Mouse (Mus musculus): ENCODE data around the gene 3110082I17Rik. TPM values are rescaled to one million over a fixed set of nuclear protein-coding genes. Genes with fewer than 3 reads are reported as not detected.

The 3110082I17Rik gene
- polyA plus RNA-seq, 1 experiment from 2014 or later, result 34.1 TPM

- no peak for ATAC-seq (ENCODE audit: low FRiP score)
- no peaks in the 10 kb centered on the region for H3K27me3 ChIP-seq (ENCODE audit: control insufficient read depth, insufficient read depth, low read length)
- no peaks in the 10 kb centered on the region for H3K9me3 ChIP-seq (ENCODE audit: control insufficient read depth, low read length)
- H3K27ac ChIP-seq (ENCODE audit: low read depth, low read length), result no peak overlapping the region
- H3K4me1 ChIP-seq (ENCODE audit: control insufficient read depth, insufficient read depth, low read length), result 0 out of 2 replicates have a peak, but pooled peaks cover 2% of the 10 kb centered on the region
- H3K9ac ChIP-seq (ENCODE audit: low read length), result no peak overlapping the region
- WGBS, result 77% methylated on average over 4 of the region's 4 CpGs
- H3K4me3 ChIP-seq (ENCODE audit: low read depth, low read length), result no peak overlapping the region
- DNase-seq (ENCODE audit: low spot score, missing footprints), result no peak
- H3K36me3 ChIP-seq (ENCODE audit: control insufficient read depth, insufficient read depth, low read length), result no peaks in the 10 kb centered on the region
- no peak overlapping the region for H3K4me2 ChIP-seq
Measured at GRCm38 (mm10) chr5:139442962-139443361, 17.4 kb downstream of the 3110082I17Rik start.

GRCm38 (mm10) chr5:139442428-139442827, 17.9 kb downstream of the 3110082I17Rik start:
- DNase-seq (ENCODE audit: low spot score, missing footprints) (no peak), ATAC-seq (ENCODE audit: low FRiP score) (no peak)
- H3K9ac ChIP-seq (ENCODE audit: low read length), result no peak overlapping the region
- no peaks in the 10 kb centered on the region for H3K9me3 ChIP-seq (ENCODE audit: control insufficient read depth, low read length)
- 0 out of 2 replicates have a peak, but pooled peaks cover 2% of the 10 kb centered on the region for H3K4me1 ChIP-seq (ENCODE audit: control insufficient read depth, insufficient read depth, low read length)
- H3K27me3 ChIP-seq (ENCODE audit: control insufficient read depth, insufficient read depth, low read length), result no peaks in the 10 kb centered on the region
- H3K4me3 ChIP-seq (ENCODE audit: low read depth, low read length), result no peak overlapping the region
- no peak overlapping the region for H3K4me2 ChIP-seq
- no peak overlapping the region for H3K27ac ChIP-seq (ENCODE audit: low read depth, low read length)
- no peaks in the 10 kb centered on the region for H3K36me3 ChIP-seq (ENCODE audit: control insufficient read depth, insufficient read depth, low read length)
- WGBS, result 78% methylated on average over 12 of the region's 12 CpGs

GRCm38 (mm10) chr5:139441726-139442018, 18.7 kb downstream of the 3110082I17Rik start:
- no peaks in the 10 kb centered on the region for H3K27me3 ChIP-seq (ENCODE audit: control insufficient read depth, insufficient read depth, low read length)
- 0 out of 2 replicates have a peak, but pooled peaks cover 2% of the 10 kb centered on the region for H3K4me1 ChIP-seq (ENCODE audit: control insufficient read depth, insufficient read depth, low read length)
- no peak overlapping the region for H3K4me2 ChIP-seq
- 84% methylated on average over 2 of the region's 2 CpGs for WGBS
- no peak overlapping the region for H3K27ac ChIP-seq (ENCODE audit: low read depth, low read length)
- H3K9ac ChIP-seq (ENCODE audit: low read length), result no peak overlapping the region
- H3K4me3 ChIP-seq (ENCODE audit: low read depth, low read length), result no peak overlapping the region
- ATAC-seq (ENCODE audit: low FRiP score) (no peak), DNase-seq (ENCODE audit: low spot score, missing footprints) (no peak)
- H3K36me3 ChIP-seq (ENCODE audit: control insufficient read depth, insufficient read depth, low read length), result no peaks in the 10 kb centered on the region
- no peaks in the 10 kb centered on the region for H3K9me3 ChIP-seq (ENCODE audit: control insufficient read depth, low read length)

- Histone ChIP-seq H3K4me3 (ENCODE audit: low read depth, low read length) (no peak overlapping the region), H3K9me3 (ENCODE audit: control insufficient read depth, low read length) (no peaks in the 10 kb centered on the region), H3K27ac (ENCODE audit: low read depth, low read length) (no peak overlapping the region), H3K27me3 (ENCODE audit: control insufficient read depth, insufficient read depth, low read length) (no peaks in the 10 kb centered on the region), H3K36me3 (ENCODE audit: control insufficient read depth, insufficient read depth, low read length) (no peaks in the 10 kb centered on the region), H3K9ac (ENCODE audit: low read length) (no peak overlapping the region), H3K4me2 (no peak overlapping the region), H3K4me1 (ENCODE audit: control insufficient read depth, insufficient read depth, low read length) (0 out of 2 replicates have a peak, but pooled peaks cover 2% of the 10 kb centered on the region)
- ATAC-seq (ENCODE audit: low FRiP score), result no peak
- 91% methylated on average over 11 of the region's 11 CpGs for WGBS
- no peak for DNase-seq (ENCODE audit: low spot score, missing footprints)
Measured at GRCm38 (mm10) chr5:139440926-139441725, 19.2 kb downstream of the 3110082I17Rik start.

- Histone ChIP-seq H3K27me3 (ENCODE audit: control insufficient read depth, insufficient read depth, low read length) (no peaks in the 10 kb centered on the region), H3K4me2 (no peak overlapping the region), H3K9ac (ENCODE audit: low read length) (no peak overlapping the region), H3K27ac (ENCODE audit: low read depth, low read length) (no peak overlapping the region), H3K9me3 (ENCODE audit: control insufficient read depth, low read length) (no peaks in the 10 kb centered on the region), H3K4me1 (ENCODE audit: control insufficient read depth, insufficient read depth, low read length) (peaks cover 5% of the 10 kb centered on the region; the same call in 1 of the 2 replicates), H3K4me3 (ENCODE audit: low read depth, low read length) (no peak overlapping the region), H3K36me3 (ENCODE audit: control insufficient read depth, insufficient read depth, low read length) (no peaks in the 10 kb centered on the region)
- ATAC-seq (ENCODE audit: low FRiP score) (no peak), DNase-seq (ENCODE audit: low spot score, missing footprints) (no peak)
- 90% methylated on average over 5 of the region's 5 CpGs for WGBS
Measured at GRCm38 (mm10) chr5:139440451-139440850, 19.9 kb downstream of the 3110082I17Rik start.

GRCm38 (mm10) chr5:139438440-139438839, 21.9 kb downstream of the 3110082I17Rik start:
- ATAC-seq (ENCODE audit: low FRiP score), result no peak
- H3K27ac ChIP-seq (ENCODE audit: low read depth, low read length), result no peak overlapping the region
- no peak overlapping the region for H3K9ac ChIP-seq (ENCODE audit: low read length)
- no peaks in the 10 kb centered on the region for H3K27me3 ChIP-seq (ENCODE audit: control insufficient read depth, insufficient read depth, low read length)
- no peaks in the 10 kb centered on the region for H3K9me3 ChIP-seq (ENCODE audit: control insufficient read depth, low read length)
- H3K4me3 ChIP-seq (ENCODE audit: low read depth, low read length), result no peak overlapping the region
- H3K36me3 ChIP-seq (ENCODE audit: control insufficient read depth, insufficient read depth, low read length), result no peaks in the 10 kb centered on the region
- H3K4me2 ChIP-seq, result no peak overlapping the region
- DNase-seq (ENCODE audit: low spot score, missing footprints), result no peak
- 79% methylated on average over 12 of the region's 12 CpGs for WGBS
- peaks cover 20% of the 10 kb centered on the region for H3K4me1 ChIP-seq (ENCODE audit: control insufficient read depth, insufficient read depth, low read length)

- 92% methylated on average over 4 of the region's 4 CpGs for WGBS
- Histone ChIP-seq H3K4me1 (ENCODE audit: control insufficient read depth, insufficient read depth, low read length) (peaks cover 20% of the 10 kb centered on the region), H3K9me3 (ENCODE audit: control insufficient read depth, low read length) (no peaks in the 10 kb centered on the region), H3K36me3 (ENCODE audit: control insufficient read depth, insufficient read depth, low read length) (no peaks in the 10 kb centered on the region), H3K9ac (ENCODE audit: low read length) (no peak overlapping the region), H3K4me2 (no peak overlapping the region), H3K27me3 (ENCODE audit: control insufficient read depth, insufficient read depth, low read length) (no peaks in the 10 kb centered on the region), H3K4me3 (ENCODE audit: low read depth, low read length) (no peak overlapping the region), H3K27ac (ENCODE audit: low read depth, low read length) (no peak overlapping the region)
- DNase-seq (ENCODE audit: low spot score, missing footprints) (no peak), ATAC-seq (ENCODE audit: low FRiP score) (no peak)
Measured at GRCm38 (mm10) chr5:139437769-139438168, 22.6 kb downstream of the 3110082I17Rik start.

- DNase-seq (ENCODE audit: low spot score, missing footprints) (no peak), ATAC-seq (ENCODE audit: low FRiP score) (peak; percentile 72; the same call in 1 of the 2 replicates)
- no peak overlapping the region for H3K4me3 ChIP-seq (ENCODE audit: low read depth, low read length)
- H3K4me2 ChIP-seq, result no peak overlapping the region
- H3K9me3 ChIP-seq (ENCODE audit: control insufficient read depth, low read length), result no peaks in the 10 kb centered on the region
- H3K36me3 ChIP-seq (ENCODE audit: control insufficient read depth, insufficient read depth, low read length), result no peaks in the 10 kb centered on the region
- 24% methylated on average over 8 of the region's 8 CpGs for WGBS
- no peak overlapping the region for H3K27ac ChIP-seq (ENCODE audit: low read depth, low read length)
- peaks cover 20% of the 10 kb centered on the region for H3K4me1 ChIP-seq (ENCODE audit: control insufficient read depth, insufficient read depth, low read length)
- no peak overlapping the region for H3K9ac ChIP-seq (ENCODE audit: low read length)
- H3K27me3 ChIP-seq (ENCODE audit: control insufficient read depth, insufficient read depth, low read length), result no peaks in the 10 kb centered on the region
Measured at GRCm38 (mm10) chr5:139434940-139435339, 25.4 kb downstream of the 3110082I17Rik start.

GRCm38 (mm10) chr5:139433842-139434568, 26.3 kb downstream of the 3110082I17Rik start:
- 71% methylated on average over 9 of the region's 9 CpGs for WGBS
- H3K27ac ChIP-seq (ENCODE audit: low read depth, low read length), result no peak overlapping the region
- H3K9ac ChIP-seq (ENCODE audit: low read length), result no peak overlapping the region

More at GRCm38 (mm10) chr5:139433842-139434568, 26.3 kb downstream of the 3110082I17Rik start:
- DNase-seq (ENCODE audit: low spot score, missing footprints), result no peak
- no peaks in the 10 kb centered on the region for H3K27me3 ChIP-seq (ENCODE audit: control insufficient read depth, insufficient read depth, low read length)
- no peaks in the 10 kb centered on the region for H3K36me3 ChIP-seq (ENCODE audit: control insufficient read depth, insufficient read depth, low read length)
- no peak for ATAC-seq (ENCODE audit: low FRiP score)
- peaks cover 20% of the 10 kb centered on the region for H3K4me1 ChIP-seq (ENCODE audit: control insufficient read depth, insufficient read depth, low read length)
- H3K9me3 ChIP-seq (ENCODE audit: control insufficient read depth, low read length), result no peaks in the 10 kb centered on the region
- no peak overlapping the region for H3K4me3 ChIP-seq (ENCODE audit: low read depth, low read length)
- no peak overlapping the region for H3K4me2 ChIP-seq

Data from midbrain, embryonic 11.5 days (tissue).